Mouse (Mus musculus) urinary bladder, postnatal 25 days (tissue): Measurements from ENCODE around the gene Epb41.

ENCODE experiments used
- DNase-seq: peaks from one replicate; pipeline ENCODE4 v3.0.0; 2022; ENCODE audit warnings: low spot score

Epb41 gene

GRCm38 (mm10) chr4:131888564-131888963 lies 186.6 kb downstream of the Epb41 start:
- no peak for DNase-seq

DNA sequence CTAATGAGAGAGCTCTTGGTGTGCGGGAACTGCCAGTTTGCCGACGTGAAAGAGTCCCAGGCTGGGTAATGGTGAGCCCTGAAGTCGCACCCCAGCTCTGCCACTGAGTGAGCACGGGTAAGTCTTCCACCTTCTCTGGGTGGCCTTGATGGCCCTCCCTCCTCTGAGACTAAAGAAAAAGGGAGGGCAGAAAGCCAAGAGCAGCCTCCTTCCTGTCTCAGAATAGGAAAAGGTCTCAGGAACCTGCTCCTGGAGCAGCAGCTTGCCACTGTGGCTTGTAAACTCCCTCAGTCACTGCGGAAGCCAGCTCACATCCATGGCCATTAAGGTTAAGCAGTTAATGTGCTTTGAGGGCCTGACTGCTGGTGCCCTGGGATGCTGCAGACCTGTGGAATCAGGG lies 189.7 kb downstream of the Epb41 start:
- DNase-seq: no peak

GRCm38 (mm10) chr4:131883571-131883970 lies 191.6 kb downstream of the Epb41 start:
- DNase-seq: no peak

DNA sequence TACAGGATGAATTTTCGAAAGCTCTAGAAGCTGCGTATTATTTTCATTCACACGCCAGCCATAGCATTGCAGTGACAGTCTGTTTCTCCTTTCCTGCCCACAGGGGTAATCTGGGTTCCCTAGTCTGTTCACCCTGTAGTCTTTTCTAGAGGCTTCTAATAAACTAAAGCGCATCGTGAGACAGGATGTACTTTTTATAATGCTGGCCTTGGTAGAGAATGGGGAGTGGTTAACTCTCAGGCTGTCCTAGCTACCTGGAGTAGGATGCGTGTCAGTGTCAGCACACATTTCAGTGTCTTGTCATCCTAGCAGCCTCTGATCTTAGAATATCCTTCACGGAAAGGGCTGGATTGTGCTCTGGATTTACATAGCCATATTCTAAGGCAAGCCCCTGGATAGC lies 193.8 kb downstream of the Epb41 start:
- DNase-seq: no peak

GRCm38 (mm10) chr4:131879692-131880091 lies 195.4 kb downstream of the Epb41 start:
- DNase-seq: no peak

DNA sequence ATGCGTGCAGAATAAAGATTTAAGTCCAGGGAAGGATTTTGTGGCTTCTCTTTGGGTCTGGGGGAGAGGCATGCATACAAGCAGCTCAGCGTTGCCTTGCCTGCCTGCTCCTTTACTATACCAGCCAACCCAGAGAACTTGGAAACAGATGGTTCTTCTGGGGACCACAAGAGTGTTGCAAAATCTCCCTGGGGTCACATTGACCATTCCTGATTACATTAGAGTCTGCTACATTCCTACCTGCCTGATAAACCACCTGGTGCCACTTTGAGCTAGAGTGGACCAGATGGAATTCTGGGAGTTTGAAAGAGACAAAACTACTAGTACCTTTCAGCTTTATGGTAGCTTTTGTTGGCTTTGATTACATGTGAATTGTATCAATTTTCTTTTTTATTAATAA lies 198.3 kb downstream of the Epb41 start:
- DNase-seq: no peak

- no peak for DNase-seq
These were observed 199.9 kb downstream of the Epb41 start for GRCm38 (mm10) chr4:131875242-131875641.

- DNase-seq: no peak
These were observed 200.6 kb downstream of the Epb41 start for GRCm38 (mm10) chr4:131874567-131874966.

DNA sequence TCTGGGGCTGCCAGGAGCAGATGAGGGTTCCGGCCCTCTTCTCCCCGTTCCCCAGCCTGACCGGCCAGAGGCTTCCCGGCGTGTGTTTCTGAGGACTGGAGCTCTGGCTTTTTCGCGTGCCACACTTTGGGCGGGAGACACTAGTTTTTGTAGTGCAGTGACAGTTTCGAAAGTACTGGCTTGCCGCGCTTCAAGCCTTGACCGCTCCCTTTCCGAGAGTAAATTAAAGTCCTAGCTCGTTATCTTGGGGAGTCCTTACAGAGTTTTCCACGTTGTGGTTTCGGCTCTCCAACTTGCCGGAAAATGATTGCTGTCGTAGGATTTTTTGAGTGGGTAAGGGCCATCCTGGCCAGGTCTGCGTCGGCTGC lies 201.0 kb downstream of the Epb41 start:
- peak; percentile 17 for DNase-seq
